Mouse (Mus musculus): Measurements from ENCODE around the gene Ube2d2b.

Ube2d2b gene

DNA sequence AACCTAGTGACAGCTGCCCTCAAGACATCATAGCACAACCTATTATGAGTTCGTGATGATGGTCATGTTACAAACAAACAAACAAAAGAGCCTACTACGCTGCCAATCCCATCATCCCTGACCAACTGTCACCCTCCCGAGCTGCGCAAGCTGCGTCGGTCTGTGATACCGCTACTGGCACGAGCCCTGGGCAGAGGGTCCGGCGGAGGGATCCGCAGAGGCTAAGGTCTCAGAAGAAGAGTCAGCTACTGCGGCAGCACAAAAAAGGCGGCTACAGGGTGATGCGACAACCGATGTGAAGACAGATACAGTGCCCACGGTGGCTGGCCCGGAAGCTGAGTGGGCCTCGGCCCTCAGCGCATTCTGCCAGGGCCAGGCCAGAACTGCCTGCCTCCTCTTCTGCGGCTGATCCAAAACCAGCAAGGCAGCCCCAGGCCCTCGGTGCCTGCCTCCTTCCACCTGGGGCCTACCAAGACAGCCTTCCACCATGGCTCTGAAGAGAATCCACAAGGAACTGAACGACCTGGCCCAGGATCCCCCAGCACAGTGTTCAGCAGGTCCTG is at the start of gene Ube2d2b:
Ube2d2b (plus strand) TSS at position 102 of the 563 bp plus-strand sequence.
- DNase-seq (ENCODE audit: low spot score) = no peak

DNA sequence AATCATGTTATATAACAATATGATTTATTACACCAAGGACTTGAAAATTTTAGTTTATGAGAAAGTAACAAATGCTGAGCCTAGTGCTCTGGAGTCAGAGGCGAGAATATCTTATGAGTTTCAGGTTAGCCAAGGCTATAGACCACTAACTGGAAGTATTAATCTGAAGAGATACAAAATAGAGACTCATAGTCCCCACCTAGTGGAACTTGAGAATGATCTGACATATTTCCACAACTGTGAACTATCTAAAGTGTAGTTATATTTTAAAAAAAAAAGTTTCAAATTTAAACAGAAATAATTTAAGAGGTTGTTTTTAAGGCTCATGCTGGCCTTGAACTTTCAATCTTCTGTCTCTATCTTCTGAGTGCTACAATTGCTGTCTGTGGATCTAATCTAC is 47.5 kb upstream of the Ube2d2b start:
- DNase-seq (ENCODE audit: low spot score) = no peak

GRCm38 (mm10) chr5:107787682-107788443 is 42.0 kb upstream of the Ube2d2b start:
- DNase-seq (ENCODE audit: low spot score) = no peak

GRCm38 (mm10) chr5:107789492-107789891 is 40.4 kb upstream of the Ube2d2b start:
- no peak for DNase-seq (ENCODE audit: low spot score)

GRCm38 (mm10) chr5:107791966-107792365 is 37.9 kb upstream of the Ube2d2b start:
- DNase-seq (ENCODE audit: low spot score) = no peak

DNA sequence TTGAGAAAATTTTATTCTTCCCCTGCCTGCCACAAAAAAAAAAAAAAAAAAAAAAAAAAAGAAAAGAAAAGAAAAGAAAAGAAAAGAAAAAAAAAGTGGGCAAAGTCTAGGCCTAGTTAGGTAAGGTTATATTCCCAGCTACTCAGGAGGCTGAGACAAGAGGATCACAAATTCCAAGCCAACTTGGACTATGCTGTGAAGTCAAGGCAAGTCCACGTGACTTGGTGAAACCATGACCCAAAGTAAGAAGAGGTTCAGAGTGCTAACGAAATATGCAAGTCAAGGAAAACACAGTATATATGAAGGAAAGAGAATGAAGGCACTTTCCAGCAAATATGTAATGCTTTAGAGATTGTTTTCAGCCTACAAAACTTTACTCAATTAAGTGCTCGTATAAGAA is 37.4 kb upstream of the Ube2d2b start:
- DNase-seq (ENCODE audit: low spot score) = no peak

- no peak for DNase-seq (ENCODE audit: low spot score)
Measured at GRCm38 (mm10) chr5:107793258-107793657, 36.6 kb upstream of the Ube2d2b start.

GRCm38 (mm10) chr5:107793927-107794326 is 36.0 kb upstream of the Ube2d2b start:
- DNase-seq (ENCODE audit: low spot score) = no peak

DNA sequence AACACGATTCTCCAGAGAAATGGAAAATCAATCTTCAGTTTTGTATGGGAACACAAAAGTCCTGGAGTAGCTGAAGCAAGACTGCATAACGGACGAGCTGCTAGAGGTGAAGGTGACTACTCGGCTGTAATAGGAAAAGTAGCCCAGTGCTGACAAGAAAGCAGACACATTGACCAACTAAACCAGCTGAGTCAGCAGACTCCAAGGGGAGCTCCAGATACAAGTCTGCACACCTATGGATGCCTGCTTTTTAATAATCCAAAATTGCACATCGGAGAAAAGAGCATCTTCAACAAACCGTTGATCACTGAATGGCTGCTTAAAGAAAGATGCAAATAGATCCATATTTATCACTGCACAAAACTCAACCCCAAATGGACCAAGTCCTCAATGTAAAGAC is 31.6 kb upstream of the Ube2d2b start:
- DNase-seq (ENCODE audit: low spot score) = no peak

GRCm38 (mm10) chr5:107801234-107801633 is 28.7 kb upstream of the Ube2d2b start:
- DNase-seq (ENCODE audit: low spot score) = no peak

- DNase-seq (ENCODE audit: low spot score) = no peak
Measured at GRCm38 (mm10) chr5:107802621-107803020, 27.3 kb upstream of the Ube2d2b start.

DNA sequence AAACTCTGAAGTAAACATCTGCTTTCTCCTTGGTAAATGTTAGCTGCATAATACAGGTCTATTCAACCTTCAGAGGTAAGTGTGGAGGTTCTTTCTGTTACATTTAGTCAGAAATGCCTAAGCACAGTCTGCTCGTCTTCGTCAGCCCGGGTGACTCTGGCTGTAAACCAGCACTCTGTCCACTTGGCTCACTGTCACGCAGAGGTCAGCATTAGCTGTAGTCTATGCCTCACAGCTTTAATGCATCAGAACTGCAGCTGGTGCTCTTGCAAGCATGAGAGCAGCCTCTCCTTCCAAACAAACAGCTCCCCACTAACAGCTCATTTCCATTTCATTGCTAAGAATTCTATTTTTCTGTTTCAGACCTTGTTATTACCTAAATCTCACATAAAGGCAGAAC is 22.4 kb upstream of the Ube2d2b start:
- no peak for DNase-seq (ENCODE audit: low spot score)

DNA sequence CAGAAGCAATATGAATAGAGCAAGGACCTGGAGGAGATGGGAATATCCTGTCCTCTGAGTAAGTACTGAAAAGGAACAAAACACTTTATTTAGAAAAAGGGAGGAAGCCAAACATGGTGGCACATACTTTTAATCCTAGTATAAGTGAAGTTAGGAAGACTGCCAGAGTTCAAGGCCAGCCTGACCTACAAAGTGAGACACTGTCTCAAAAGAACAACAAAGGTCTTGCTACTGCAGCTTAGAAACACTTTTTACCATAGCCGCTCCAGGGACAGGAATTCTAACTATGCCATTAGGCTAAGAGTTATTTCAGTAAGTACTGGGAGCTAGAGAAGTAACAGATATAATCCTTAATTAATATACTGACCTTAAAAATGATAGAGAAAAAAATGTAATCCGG is 15.2 kb upstream of the Ube2d2b start:
- DNase-seq (ENCODE audit: low spot score) = no peak

- no peak for DNase-seq (ENCODE audit: low spot score)
Measured at GRCm38 (mm10) chr5:107822521-107822920, 7.4 kb upstream of the Ube2d2b start.

DNA sequence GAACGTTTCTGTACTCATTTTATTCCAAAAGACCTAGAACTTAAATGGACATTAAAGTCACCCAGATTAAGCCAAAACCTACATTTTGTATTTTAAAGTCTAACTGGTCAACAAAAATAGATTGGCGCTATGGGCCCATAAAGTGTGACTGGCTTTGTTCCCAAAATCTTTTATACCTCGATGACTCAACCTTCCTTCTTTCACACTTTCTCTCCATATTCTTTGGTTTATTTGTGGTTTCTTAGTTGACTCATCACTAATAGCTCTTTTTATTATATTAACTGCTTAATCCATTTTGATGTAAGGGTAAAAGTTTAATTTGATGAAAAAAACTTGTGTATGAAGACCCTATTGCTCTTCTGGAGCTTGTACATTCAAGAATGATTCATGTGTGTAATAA is 1.5 kb downstream of the Ube2d2b start:
- no peak for DNase-seq (ENCODE audit: low spot score)

GRCm38 (mm10) chr5:107834287-107834686 is 4.4 kb downstream of the Ube2d2b start:
- no peak for DNase-seq (ENCODE audit: low spot score)

DNA sequence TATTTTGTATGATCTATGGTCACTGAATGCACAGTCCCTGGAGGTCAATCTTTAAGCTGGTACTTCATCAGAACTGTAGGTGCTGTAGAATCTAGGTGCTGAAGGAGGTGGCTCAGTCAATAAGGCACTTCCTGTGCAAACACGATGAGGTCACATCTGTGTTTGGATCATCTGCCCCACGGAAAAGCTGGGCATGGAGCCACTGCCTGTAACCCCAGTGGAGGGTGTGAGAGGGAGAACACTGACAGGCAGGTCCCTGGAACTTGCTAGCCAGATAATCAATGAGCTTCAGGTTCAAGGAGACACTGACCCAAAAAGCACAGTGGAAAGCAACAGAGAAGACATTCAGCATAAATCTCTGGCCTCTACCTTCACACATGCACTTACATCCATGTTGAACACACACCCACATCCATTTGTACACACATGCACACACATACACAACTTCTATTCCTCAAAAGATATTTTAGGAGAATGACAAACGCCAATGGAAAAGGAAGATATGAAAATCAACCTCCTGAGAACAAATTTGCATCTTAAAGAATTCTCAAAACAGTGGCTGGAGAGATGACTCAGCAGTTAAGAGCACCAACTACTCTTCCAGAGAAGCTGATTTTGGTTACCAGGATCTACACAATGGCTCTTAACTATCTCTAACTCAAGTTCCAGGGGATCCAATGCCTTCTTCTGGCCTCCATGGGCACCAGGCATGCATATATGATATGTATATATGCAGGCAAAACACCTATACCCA is 9.2 kb downstream of the Ube2d2b start:
- DNase-seq (ENCODE audit: low spot score) = no peak

DNA sequence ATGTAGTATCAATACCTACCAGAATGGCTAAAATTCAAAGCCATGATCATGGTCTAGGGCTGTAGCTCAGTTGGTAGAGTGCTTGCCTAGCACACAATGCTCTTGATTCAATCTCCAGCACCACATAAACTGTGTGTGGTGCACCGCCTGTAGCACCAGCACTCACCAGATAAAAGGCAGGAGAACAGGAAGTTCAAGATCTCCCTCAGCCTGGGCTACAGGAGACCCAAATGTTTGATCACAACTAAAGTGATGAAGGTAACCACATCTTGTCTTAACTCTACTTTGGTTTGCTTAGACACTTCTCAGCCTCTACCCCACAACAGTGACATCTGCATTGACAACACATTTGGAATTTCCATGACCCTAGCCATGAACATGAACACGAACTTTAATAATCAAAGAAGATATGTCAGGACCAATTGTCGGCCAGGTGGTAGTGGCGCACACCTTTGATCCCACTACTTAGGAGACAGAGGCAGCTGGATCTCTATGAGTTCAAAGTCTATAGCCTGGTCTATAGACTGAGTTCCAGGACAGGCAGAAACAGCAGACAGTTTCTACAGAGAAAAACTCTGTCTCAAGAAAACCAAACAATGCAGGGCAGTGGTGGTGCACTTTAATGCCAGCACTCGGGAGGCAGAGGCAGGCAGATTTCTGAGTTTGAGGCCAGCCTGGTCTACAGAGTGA is 10.8 kb downstream of the Ube2d2b start:
- DNase-seq (ENCODE audit: low spot score) = no peak

- peak; percentile 58 for DNase-seq (ENCODE audit: low spot score)
Measured at GRCm38 (mm10) chr5:107847349-107847748, 17.4 kb downstream of the Ube2d2b start.

GRCm38 (mm10) chr5:107847817-107848216 is 17.9 kb downstream of the Ube2d2b start:
- DNase-seq (ENCODE audit: low spot score) = no peak

- no peak for DNase-seq (ENCODE audit: low spot score)
Measured at GRCm38 (mm10) chr5:107848964-107849363, 19.1 kb downstream of the Ube2d2b start.

GRCm38 (mm10) chr5:107853807-107854206 is 23.9 kb downstream of the Ube2d2b start:
- DNase-seq (ENCODE audit: low spot score) = no peak

DNA sequence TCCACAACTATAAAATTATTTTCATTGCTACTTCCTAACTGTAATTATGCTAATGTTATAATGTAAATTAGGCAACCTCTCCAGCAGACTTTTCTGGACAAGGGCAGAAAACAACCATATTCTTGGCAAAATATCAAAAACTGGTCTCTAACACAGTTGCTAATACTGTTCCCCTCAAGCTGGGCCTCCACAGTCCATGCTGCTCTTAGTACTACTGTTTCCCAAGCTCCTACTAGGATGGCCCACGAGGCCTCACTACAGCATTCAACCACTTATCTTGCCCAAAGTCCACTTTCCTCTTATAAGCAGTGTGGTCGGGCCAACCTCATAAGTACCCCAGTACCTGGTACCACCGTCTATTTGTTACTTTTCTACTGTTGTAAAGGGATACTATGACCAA is 24.7 kb downstream of the Ube2d2b start:
- DNase-seq (ENCODE audit: low spot score) = no peak
